Mouse (Mus musculus) lung, postnatal 10 days (tissue): ENCODE data around the gene Atp1a3.
"Not testable (repeated sequence)": the region's sequence is repeated elsewhere in the genome, so short reads cannot be mapped to it uniquely, and the experiment has no call there.

Experiments
- DNase-seq: peaks from one replicate; pipeline ENCODE4 v3.0.0; 2021

The Atp1a3 gene

DNA sequence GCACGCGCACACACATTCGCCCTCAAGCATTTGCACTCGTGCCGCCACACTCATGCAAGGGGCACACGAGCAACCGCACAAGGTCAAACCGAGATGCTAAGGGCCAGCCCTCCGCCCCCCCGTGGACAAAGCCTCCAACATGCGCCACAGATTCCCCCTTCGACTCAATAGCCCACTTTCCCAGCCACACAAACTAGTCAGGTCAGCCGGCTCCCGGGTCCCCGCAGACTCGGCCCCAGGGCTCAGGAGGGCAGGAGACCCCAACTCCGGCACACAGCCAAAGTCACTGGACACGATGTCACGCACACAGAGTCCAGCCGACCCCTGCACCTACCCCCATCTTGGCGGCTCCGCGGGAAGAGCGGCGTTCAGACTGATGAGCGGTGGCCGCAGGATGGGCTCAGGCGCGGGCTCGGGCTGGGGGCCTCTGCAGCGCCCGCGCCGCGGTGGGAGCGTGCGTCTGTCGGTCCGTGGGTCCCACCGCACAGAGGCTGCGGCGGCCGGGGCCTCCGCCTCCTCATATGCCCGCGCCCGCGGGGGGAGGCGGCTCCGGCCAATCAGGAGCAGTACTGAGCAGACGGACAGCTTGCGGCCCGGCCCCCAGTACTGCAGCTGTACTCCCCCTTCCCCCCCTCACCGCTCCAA lies at the start of gene Atp1a3:
TSS of gene Atp1a3 (minus strand) at position 538 of the 645 bp plus-strand sequence.
- DNase-seq: no peak

DNA sequence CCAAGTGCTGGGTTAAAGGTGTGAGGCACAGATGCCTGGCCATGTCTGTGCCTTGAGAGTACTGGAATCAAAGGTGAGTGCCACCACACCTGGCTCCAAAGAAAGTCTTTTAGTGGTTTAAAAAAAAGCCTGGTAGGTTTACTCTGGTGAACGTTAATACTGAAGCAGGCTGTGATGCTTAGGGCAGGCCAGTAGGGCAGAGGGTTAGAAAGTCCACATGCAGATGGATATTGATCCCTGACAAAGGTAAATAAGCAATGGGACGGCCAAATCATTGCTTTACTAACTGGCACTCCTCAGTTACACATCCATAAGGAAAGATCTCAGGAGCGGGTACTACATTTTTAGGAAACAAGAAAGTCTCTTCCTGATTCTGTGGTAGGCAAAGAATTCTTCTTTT lies 46.8 kb upstream of the Atp1a3 start:
- no peak for DNase-seq

DNA sequence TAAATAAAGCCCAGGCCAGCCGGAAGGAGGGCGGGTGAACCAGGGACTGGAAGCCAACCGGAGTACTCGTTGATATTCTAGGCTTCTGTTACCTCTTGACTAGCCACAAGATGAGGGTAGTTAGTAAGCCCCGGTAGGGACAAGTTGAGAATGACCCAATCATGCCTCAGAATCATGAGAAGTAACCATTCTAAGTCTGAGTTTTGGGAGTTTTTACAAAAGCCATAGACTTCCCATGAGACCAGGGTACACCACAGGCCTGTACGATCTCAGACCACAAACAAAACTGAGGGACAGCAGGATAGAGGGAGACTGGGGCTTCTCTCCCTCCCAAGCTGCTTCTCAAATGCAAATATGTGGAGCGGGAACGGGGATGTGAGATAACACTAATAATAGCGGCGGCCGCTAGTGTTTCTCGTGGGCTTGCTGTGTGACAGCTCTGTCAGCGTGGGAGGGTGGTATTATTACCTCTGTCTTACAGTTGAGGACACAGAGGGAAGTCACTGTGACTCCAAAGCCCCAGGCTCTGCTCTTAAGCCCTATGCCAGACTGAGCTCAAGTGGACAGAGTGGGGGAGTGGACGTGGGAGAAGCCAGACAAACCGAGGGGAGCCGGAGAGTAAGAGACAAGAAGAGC lies 43.7 kb upstream of the Atp1a3 start:
- DNase-seq: no peak

DNA sequence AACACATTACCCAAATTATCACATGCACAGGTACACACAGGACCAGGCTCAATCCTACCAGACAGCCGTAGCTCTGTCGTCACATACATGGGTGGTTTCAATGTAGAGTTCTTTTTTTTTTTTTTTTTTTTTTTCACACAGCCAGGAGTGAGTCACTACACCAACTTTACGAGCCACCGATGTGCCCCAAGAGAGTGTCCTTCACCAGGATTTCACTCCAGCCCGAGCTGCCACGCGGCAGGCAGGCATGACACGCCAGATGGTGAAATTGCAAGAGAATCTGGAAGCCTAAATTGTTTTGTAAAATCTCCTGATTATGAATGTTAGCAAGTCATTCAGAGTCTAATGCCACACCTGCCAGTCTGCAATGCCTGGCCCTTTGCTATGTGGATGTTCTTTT lies 41.6 kb upstream of the Atp1a3 start:
- DNase-seq: no peak

DNA sequence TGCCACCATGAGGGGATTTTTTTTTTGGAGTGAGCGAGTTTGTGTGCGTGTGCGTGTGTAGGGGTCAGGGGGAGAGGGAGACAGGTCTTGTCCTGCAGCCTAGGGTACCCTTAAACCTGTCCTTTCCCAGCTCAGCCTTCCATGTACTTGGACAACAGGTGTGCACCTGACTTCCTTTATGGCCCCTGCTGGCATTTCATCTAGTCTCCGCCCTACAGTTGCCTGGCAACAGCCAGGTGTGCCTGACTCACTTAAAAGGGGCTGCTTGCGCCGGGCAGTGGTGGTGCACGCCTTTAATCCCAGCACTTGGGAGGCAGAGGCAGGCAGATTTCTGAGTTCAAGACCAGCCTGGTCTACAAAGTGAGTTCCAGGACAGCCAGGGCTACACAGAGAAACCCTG lies 38.8 kb upstream of the Atp1a3 start:
- not testable (repeated sequence) for DNase-seq

DNA sequence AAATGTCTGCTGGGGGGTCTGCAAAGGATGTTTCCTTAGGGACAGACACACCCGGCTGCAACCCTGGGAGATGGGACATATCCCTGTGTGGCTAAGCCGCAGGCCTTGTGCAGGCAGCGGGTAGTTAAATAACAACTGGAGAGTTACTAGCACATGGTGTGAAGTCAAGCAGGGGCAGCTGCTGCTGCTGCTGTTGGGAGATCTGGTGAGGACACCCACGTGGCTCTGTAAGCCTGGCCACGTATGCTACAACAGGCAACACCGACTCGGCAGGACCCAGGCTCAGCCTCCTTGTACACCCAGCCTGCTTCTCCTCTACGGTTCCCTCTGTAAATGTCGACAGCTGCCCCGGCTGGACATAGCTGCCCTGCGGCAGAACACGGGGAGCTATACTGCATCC lies 36.2 kb upstream of the Atp1a3 start:
- DNase-seq: no peak

DNA sequence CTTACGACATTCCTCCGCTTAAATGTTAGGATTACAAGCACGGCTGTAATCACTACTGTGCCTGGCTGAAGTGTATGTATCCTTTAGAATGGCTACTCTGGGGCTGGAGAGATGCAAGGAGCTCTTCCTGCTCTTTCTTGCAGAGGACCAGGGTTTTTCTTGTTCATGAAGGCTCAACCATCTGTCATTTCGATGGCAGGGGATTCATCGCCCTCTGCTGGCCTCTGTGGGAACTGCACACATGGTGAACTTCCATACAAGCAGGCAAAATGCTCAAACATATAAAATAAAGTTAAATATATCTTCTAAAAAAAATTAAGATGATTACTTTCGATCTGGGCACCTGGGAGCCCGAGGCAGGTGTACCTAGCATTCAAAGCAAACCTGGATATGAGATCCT lies 30.2 kb upstream of the Atp1a3 start:
- DNase-seq: peak; percentile 73

DNA sequence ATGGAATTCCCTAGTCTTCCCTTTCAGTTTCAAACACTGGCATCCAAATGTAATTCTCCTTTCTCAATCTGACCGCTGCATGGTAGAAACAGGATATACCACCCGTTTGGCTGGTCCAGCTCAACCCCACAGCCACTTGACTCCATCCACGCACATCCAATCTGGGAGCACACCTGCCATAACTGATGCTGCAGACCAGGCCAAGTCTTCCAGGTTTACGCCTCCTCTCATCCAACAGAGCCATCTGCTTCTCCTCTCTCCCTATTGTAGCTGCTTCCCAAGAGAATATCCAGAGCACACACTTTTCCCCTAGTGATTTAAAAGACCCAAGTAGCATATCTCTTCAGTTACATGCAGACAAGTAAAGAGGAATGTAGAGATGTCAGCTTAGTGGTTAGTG lies 29.0 kb upstream of the Atp1a3 start:
- no peak for DNase-seq

DNA sequence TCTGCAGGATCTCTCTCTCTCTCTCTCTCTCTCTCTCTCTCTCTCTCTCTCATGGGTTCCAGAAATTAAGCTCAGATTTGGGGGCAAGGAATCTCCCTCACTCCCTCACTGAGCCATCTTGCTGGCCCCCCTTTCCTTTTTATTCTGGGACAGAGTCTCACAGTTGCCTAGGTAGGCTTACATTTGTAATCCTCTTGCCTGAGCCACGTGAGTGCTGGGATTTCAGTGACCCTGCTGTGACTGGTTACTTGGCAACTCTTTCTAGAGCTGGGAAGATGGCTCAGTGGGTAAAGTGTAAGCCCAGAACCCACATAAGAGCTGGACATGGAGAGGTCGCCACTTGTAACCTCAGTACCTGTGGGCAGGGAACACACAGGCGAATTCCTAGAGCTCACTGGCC lies 25.8 kb upstream of the Atp1a3 start:
- no peak for DNase-seq

DNA sequence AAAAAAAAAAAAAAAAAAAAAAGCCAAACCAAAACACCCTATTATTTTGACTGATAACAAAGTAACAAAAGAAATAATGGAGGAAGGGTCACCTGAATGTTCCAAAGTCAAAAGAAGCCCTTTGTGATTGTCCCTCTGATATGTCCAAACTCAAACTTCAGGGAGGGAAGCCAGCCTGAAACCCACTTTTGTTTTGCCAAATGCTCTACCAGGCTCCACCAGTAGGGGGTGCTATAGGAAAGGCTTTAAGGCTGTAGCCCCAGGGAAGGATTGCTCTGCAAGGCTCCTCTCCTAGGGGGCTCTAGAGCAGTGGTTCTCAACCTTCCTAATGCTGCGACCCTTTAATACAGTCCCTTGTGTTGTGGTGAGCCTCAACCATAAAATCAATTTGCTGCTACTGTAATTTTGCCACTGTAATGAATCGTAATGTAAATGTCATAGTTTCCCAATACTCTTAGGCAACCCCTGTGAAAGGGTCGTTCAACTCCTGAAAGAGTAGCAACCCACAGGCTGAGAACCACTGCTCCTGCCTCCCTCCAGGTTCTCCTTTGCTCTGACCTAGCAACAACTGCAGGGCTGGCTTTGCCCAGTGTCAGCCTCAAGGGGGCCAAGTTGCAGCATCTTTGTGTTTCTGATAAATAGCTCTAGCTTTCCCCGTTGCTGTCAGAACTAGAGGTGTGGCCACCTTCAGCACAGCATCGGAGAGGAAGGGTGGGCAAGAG lies 24.4 kb upstream of the Atp1a3 start:
- DNase-seq: peak; percentile 86

DNA sequence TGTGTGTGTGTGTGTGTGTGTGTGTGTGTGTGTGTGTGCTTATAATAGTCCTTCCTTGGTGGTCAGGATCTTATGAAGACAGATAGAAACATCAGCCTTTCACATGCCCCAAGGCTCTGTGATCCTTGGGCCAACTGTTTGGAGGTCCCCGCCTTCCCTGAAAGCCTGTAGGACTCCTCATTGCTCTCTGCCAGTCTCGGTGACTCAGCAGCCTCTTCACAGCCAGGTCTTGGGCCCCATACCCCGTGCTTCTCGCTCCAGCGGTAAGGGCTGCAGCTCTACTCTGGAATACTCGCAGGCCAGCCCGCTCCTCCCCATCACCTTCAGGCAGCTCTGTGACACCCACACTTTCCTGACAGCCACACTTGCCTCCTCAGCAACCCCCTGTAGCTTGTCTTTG lies 20.7 kb upstream of the Atp1a3 start:
- DNase-seq: no peak

DNA sequence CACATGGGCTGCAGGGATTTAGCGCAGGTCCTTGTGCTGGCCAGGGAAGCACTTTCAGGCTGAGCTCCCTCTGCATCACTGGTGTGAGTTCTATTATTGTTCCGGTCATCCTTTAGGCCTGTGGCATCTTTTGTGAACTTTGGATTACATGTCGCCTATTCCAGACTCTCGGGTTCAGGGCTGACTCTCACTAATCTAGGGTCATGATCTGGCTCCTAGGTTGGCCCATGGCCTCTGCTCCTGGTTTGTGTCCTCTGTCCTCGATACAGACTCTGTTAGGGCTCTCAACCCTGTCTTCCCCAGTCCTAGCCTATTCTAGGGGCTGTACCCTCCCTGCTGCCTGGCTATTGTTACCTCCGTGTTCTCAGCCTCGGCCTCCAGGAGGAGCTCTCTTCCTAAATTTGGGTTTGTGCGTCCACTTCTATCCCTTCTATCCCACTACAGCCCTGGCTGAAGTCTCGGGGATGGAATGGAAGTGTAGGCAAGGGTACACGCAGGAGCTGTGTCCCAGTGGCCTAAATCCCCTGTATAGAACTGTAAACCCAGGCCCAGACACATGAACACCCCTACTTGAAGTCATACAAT lies 20.2 kb upstream of the Atp1a3 start:
- peak; percentile 47 for DNase-seq

DNA sequence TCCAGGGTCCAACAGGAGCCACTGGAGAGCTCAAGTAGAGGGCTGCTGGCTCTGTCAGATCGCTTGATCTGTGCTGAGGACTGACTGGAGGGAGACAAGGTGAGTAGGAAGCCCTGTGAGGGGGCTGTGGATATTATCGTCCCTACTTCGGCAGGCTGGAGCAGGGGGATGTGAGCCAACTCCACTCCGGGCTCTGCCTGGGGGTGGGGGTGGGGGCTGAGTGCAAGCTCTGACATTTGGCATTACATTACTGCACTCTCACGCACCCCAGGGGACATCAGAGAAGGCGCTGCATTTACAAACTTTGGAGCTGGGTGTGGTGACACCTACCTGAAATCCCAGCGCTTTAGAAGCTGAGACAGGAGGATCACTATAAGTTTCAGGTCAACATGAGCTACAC lies 5.8 kb upstream of the Atp1a3 start:
- no peak for DNase-seq

DNA sequence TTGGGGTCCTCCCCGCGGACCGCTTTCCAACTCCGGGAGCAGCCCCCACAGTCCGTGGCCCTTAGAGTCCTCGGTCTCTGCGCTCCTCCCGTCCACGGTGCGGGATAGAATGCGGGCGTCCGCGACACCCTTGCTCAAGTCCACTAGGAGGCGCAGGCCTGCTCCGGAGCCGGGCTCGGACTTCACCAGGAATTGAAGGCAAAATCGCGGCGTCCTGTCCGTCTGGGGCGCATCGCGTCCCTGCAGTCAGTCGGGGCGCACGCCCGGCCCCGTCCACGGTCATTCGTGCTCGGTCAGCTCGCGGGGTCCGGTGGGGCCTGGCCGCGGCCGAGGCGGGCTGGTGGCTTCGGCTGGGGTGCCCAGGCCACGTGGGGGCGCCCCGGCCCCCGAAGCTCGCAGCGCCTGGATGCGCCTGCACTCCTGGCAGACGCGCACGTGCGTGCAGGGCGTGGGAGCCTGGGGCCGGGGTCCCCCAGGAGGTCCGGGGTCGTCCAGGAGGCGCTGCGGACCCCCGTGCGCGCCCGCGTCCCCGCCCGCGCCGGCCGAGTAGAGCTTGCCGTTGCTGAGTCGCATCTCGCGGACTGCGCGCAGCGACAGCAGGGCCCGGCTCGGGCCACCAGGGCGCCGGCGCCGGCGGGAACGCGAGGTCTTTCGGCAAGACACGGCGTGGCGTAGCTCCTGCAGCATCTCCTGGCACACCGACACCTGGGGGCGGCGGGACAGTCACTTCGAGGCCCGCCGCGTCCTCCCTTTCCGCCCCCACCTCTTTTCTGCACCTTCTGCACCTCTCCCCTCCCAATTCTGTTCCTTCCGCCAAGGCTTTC lies 4.5 kb upstream of the Atp1a3 start:
- peak; percentile 45 for DNase-seq

DNA sequence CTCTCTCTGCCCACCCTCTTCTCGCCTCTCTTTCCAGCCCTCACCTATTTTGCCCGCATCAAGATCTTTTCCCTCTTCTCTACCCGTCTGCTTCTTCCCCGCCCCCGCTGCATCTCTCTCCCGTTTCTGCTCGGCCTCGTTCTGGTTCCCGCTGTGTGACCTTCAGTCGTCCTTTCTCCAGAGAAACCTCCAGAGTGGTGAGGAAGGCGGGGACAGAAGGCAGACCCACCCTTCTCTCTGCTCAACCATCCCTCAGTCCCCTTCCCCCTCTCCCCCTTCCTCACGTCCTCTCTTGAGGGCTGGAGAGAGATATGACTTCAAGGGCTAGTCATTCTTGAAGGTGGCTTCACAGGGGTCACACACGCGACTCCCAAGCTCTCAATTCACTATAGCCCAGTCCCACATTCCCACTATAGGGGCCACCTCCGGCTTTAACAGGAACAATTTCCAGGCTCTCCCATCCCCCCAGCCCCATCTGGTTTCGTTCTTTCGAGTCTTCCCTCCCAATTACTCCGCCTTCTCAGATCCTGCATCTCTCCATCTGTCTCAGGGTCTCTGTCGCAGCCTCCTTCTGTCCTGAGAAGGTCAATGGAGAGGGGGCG lies 3.4 kb upstream of the Atp1a3 start:
- no peak for DNase-seq

DNA sequence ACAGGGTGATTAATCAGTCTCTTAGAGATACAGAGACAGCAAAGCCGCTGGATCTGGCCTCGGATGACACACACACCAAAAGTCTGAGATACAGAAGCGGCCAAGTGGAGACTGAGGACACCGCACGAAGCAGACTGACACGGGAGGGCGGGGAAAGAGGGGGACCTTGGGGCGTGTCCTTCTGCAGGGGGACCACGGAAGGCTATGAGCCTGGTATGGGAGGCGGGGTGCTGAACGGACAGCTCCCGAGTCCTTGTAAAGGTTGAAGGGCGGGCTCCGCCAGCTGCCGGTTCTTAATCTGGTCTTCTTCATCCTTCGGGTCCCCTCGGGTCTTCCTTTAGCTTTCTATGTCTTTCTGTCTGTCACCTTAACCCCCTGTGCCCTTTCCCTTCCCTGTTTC lies 2.9 kb upstream of the Atp1a3 start:
- peak; percentile 75 for DNase-seq

DNA sequence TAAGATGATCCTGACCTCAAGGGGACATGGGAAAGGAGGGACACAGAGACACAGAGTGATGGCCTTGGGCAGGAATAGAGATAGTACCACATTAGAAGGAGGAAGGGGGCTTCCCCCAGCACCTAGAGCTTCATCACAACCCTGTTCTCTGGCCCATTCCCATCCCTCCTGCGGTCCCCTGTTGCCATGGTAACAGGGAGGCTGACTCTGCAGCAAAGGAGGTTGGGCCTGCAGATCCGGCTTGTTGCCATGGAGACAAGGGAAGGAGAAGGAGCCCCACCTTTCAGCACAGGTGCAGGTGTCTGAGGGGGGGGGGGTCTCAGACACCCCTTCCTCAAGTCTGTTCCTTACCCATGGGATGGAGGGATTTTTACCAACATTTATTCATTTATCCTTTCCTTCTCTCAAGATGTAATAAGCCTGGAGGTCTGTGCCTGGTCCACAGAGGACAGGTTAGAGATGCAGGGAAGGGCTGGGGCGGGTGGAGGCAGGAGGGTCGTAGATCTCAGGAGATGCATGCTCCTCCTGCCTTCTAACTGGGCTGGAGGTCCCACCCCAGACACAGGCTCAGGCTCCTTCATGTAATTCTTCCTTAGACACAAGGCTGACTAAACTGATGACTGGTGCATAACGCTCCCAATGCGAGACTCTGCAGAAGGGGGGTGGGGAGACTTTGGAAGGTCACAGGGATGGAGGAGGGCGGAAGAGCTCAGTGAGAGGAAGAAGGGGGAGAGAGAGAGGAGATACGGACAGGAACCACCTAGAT lies 2.0 kb upstream of the Atp1a3 start:
- DNase-seq: no peak

DNA sequence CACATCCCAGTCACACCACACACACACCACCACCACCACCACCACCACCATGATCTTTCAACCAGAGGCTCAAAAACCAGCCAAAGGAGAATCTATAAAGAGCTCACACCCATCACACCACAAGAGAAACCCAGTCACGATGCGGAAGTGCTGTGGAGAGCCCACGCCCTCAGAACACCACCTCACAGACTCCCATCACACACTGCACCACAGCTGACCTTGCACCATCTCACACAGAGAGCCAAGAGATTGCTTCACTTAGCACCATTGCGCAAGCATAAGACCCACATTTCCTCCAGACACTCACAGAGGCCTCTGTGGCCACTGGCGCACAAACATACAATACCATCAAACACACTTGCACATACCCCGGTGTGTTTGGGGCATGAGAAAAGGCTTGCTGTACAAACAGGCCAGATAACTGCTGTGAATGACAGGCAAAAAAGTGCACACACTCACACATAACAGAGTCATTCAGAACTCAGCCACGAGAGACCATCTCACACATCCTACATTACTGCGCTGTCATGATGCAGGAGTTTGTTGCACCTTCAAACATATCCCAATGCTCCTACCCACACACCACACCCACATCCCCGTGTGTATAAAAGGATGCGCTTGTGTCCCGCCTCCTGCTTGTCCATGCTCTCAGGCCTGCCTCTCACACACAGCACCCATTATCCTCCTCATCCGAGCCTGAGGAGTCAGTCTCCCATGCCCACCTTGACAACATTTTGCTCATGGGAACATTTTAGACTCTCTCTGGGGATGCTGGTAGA lies 1.0 kb upstream of the Atp1a3 start:
- peak; percentile 34 for DNase-seq

DNA sequence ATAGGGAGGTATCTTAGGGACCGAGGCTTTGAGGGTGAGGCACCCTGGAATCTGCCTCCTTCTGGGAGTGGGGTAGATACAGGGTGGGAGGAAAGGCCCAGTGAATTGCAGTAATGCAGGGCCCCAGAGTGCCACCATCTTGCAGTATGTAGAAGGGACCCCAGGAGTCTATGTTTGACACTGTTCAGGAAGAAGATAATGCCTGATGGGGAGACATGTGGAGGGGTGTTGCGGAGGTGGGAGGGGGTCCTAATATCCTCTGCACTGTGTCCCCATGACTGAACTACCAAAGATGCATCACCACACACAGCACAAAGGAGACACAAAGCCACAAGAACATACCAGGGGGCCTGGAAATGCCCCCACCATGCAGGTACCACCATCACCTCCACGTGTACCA lies 413 bp upstream of the Atp1a3 start:
- DNase-seq: no peak

DNA sequence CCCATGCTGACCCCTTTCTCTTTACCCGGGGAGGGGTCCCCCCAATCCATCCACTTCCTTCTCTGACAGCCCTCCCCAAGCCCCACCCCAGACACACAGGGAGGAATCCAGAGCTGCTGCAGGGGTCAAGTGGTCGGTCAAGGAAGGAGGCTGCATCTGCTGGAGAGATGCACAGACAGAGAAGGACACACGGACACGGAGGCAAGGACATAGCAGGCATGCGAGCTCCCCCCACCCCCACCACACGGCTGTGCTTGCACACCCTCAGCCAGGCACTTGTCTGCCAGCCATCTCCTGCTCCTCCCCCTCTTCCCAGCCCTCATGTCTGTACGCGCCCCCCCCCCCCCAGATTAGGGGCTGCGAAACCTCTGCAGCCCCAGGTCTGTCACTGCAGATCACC lies 952 bp downstream of the Atp1a3 start:
- no peak for DNase-seq

DNA sequence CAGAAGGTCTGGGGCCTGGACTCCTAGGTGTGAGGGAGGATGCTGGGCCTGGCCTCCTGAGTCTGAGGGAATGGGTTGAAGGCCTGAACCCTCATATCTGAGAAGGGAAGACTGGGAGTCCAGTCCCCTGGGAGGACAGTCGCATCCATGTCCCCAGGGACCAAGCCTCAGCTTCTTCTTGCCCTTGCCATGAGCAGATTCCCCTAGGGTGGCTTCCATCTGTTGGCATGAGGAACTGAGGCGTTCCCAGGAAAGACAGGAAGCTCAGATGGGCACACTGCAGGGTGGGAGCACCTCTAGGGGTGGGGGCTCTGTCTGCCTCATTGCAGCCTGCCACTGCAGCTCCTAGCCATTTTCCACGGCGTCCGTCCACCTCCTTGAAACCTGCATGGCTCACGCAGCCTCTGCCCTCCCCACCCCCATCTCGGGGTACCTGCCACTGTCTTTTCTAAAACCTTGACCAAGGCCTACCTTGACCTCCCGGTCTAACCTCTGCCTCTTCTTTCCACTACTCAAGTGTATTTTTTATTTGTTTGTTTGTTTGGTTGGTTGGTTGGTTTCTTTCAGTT lies 1.9 kb downstream of the Atp1a3 start:
- no peak for DNase-seq
